22 mouse cellular contexts compared by ENCODE assay signal in genomic region chr5:124817050-124817449, GRCm38 (mm10). TPM values are rescaled to one million over a fixed set of nuclear protein-coding genes. Genes with fewer than 3 reads are reported as not detected.
DNase-seq lines count a peak whose midpoint lies in the region; TF ChIP-seq lines count a peak whose summit lies in the region.
"Had no signal": no experiment of that assay in that cellular context is flagged by ENCODE, and none has a peak within 500 bp of the region (broad histone marks: within the 10 kb centered on the region; RNA-seq: fewer than 3 reads in every experiment).

No protein-coding gene starts in this region.

- peak; percentile 52 to 71 for DNase-seq in cerebellum, postnatal 14 days
- DNase-seq in cerebellum, adult 11-12 months, result no peak
- DNase-seq in ES-E14 (ENCODE audit: low read depth, low spot score), result no peak
- DNase-seq in thymus, adult 18-20 months, result no peak
- no peak for DNase-seq in left cerebral cortex, adult 11 months (ENCODE audit: low spot score)
- DNase-seq: adrenal gland, adult 2 months; adrenal gland, postnatal 14 days; B cell, adult 2 months; cerebellum, adult 18-20 months; cerebellum, adult 9-11 months; forebrain, postnatal 0 days; gastrocnemius, postnatal 25 days; heart, adult 18-20 months; heart, postnatal 14 days; heart, postnatal 4 days; kidney, adult 18-20 months had no signal

- H3K9me3 ChIP-seq in E14TG2a.4 (ENCODE audit: low read length) (no peaks in the 10 kb centered on the region), ES-E14 (ENCODE audit: control insufficient read depth, insufficient read depth, low read depth, low read length) (no peaks in the 10 kb centered on the region)

- no peak for TF ChIP-seq CTCF in E14TG2a.4 (conservative IDR thresholded peaks at IDR 0.05; ENCODE audit: low read length)

- H3K36me3 ChIP-seq in E14TG2a.4 (ENCODE audit: insufficient read depth, low read length) (no peaks in the 10 kb centered on the region), ES-E14 (ENCODE audit: control insufficient read depth, insufficient read depth, low read length, poor library complexity, severe bottlenecking) (no peaks in the 10 kb centered on the region)
- H3K36me3 ChIP-seq: G1E; heart, embryonic 13.5 days had no signal

- 0 out of 2 replicates have a peak overlapping the region, but pooled peaks have one; percentile 10 for H3K9ac ChIP-seq in ES-E14 (ENCODE audit: insufficient read depth, low read depth, low read length, poor library complexity, severe bottlenecking)
- H3K9ac ChIP-seq: forebrain, postnatal 0 days; heart, embryonic 13.5 days; hindbrain, embryonic 14.5 days had no signal

- H3K4me3 ChIP-seq in E14TG2a.4 (replicated peaks; ENCODE audit: low read length) (peak overlapping the region; percentile 46), ES-E14 (ENCODE audit: insufficient read depth in 1 of 2, low read depth in 1 of 2, low read length in 2 of 2, poor library complexity in 1 of 2, severe bottlenecking in 1 of 2) (peak overlapping the region; percentile 31 to 42; a peak in 3 of 4 replicates)
- H3K4me3 ChIP-seq: heart, embryonic 13.5 days had no signal

- H3K4me1 ChIP-seq in E14TG2a.4 (replicated peaks; ENCODE audit: low read depth, low read length), result peaks cover 17% of the 10 kb centered on the region
- H3K4me1 ChIP-seq in ES-E14 (ENCODE audit: control insufficient read depth in 2 of 2, insufficient read depth in 2 of 2, low read length in 2 of 2, poor library complexity in 1 of 2), result peaks cover 0 to 3% of the 10 kb centered on the region in 2 experiments; a peak in 1 of 4 replicates
- H3K4me1 ChIP-seq: heart, embryonic 13.5 days had no signal

- no peak overlapping the region for H3K27ac ChIP-seq in ES-E14 (ENCODE audit: insufficient read depth, low read depth, low read length, poor library complexity, severe bottlenecking)
- H3K27ac ChIP-seq: heart, embryonic 13.5 days; hindbrain, embryonic 14.5 days; hindbrain, postnatal 0 days had no signal

- H3K27me3 ChIP-seq in E14TG2a.4 (ENCODE audit: insufficient read depth, low read length), result peaks cover 26% of the 10 kb centered on the region
- H3K27me3 ChIP-seq: Patski had no signal

- in situ Hi-C loops in ES-E14 (cut with MboI; ENCODE audit: low sequenced_read_pairs in 2 of 2, unreplicated experiment in 2 of 2), result no loop called here

TF ChIP-seq in ES-E14, 5 proteins besides CTCF, POLR2A, EP300 and RAD21:
- TF ChIP-seq ZNF384 (IDR thresholded peaks at IDR 0.05; ENCODE audit: low read depth, low read length) (no peak), HCFC1 (IDR thresholded peaks at IDR 0.05; ENCODE audit: borderline replicate concordance, insufficient read depth, low read length) (no peak), CHD2 (IDR thresholded peaks at IDR 0.05; ENCODE audit: low read depth, low read length) (no peak), ZC3H11A (IDR thresholded peaks at IDR 0.05; ENCODE audit: borderline replicate concordance, low read depth, low read length) (no peak), MAFK (IDR thresholded peaks at IDR 0.05; ENCODE audit: insufficient read depth, low read depth, low read length) (no peak)

RNA-seq across cellular contexts. Expression of gene Ccdc92, which starts 45.2 kb away (rescaled TPM):
- total RNA-seq in ES-E14 (2012; rRNA removed), result 3.9 and 5.0 TPM in 2 replicates

RNA-seq across cellular contexts. Expression of gene Zfp664, which starts 45.4 kb away (rescaled TPM):
- 22.6 and 27.4 TPM in 2 replicates for total RNA-seq in ES-E14 (2012; rRNA removed)

Comparison
In these comparisons a context has a peak if more than half of its experiments do, and no peak if none do; other contexts are left out.
1. DNase-seq: peak in cerebellum, postnatal 14 days (2 of 2); none in cerebellum, adult 11-12 months (single experiment), ES-E14 (single experiment), thymus, adult 18-20 months (0 of 2) and left cerebral cortex, adult 11 months (single experiment).